Mouse (Mus musculus) CH12.LX (cell line): Measurements from ENCODE around the gene Mag. TPM values are rescaled to one million over a fixed set of nuclear protein-coding genes. Genes with fewer than 3 reads are reported as not detected.
"Not testable (repeated sequence)": the region's sequence is repeated elsewhere in the genome, so short reads cannot be mapped to it uniquely, and the experiment has no call there.

Experiments used
- DNase-seq: peaks from one replicate; pipeline ENCODE4 v3.0.0-alpha.2; 2013; ENCODE audit errors: extremely low read depth
- H3K27ac ChIP-seq: 2 replicates; pipeline ENCODE4 v1.5.1; 2012; ENCODE audit warnings: low read depth, mild to moderate bottlenecking, control low read depth, moderate library complexity; ENCODE audit not compliant: insufficient read depth
- H3K27me3 ChIP-seq: replicated peaks from 2 replicates; pipeline ENCODE3; 2012; ENCODE audit warnings: inconsistent platforms
- H3K36me3 ChIP-seq, 2 experiments: replicated peaks in 1 of 2; 2 replicates each; pipeline versions ENCODE3 to v1.6.1; 2012; ENCODE audit warnings: inconsistent platforms in 1 of 2, low read length in 1 of 2, mild to moderate bottlenecking in 1 of 2, mixed read lengths in 1 of 2, moderate library complexity in 1 of 2; ENCODE audit not compliant: control insufficient read depth in 1 of 2, insufficient read depth in 1 of 2
- H3K4me1 ChIP-seq, 2 experiments: 2 replicates each; pipeline ENCODE4 v1.6.1; 2012; ENCODE audit warnings: inconsistent platforms in 1 of 2, moderate library complexity in 1 of 2; ENCODE audit not compliant: insufficient read depth in 2 of 2, control insufficient read depth in 1 of 2
- H3K4me2 ChIP-seq: 2 replicates; pipeline ENCODE4 v1.6.1; 2012; ENCODE audit warnings: low read depth, mild to moderate bottlenecking, control low read depth; ENCODE audit not compliant: poor library complexity, insufficient read depth, severe bottlenecking
- H3K4me3 ChIP-seq, 3 experiments: fragments of 150-350 bp in 1 of 3; sonication (generic) in 1 of 3; replicated peaks in 1 of 3; 2 replicates each; pipeline versions ENCODE3 to v1.5.1; 2011 to 2012; ENCODE audit warnings: low read depth in 2 of 3, low read length in 2 of 3, mild to moderate bottlenecking in 2 of 3, moderate library complexity in 2 of 3, control low read depth in 1 of 3, improper control_type of control experiment in 1 of 3, inconsistent platforms in 1 of 3, mixed read lengths in 1 of 3; ENCODE audit not compliant: poor library complexity in 1 of 3
- H3K79me2 ChIP-seq: replicated peaks from 2 replicates; pipeline ENCODE4 v1.6.1; 2012; ENCODE audit warnings: mild to moderate bottlenecking, moderate library complexity; ENCODE audit not compliant: control insufficient read depth, poor library complexity, insufficient read depth, severe bottlenecking; ENCODE audit errors: extremely low read depth
- H3K9ac ChIP-seq: 2 replicates; pipeline ENCODE4 v1.6.1; 2012; ENCODE audit warnings: low read depth, mild to moderate bottlenecking, control low read depth, moderate library complexity; ENCODE audit not compliant: insufficient read depth
- H3K9me3 ChIP-seq: replicated peaks from 2 replicates; pipeline ENCODE3; 2012; ENCODE audit warnings: low read length, inconsistent platforms, mixed read lengths
- BHLHE40 ChIP-seq: IDR thresholded peaks from 2 replicates; pipeline ENCODE4 v1.6.1; 2011; ENCODE audit warnings: mild to moderate bottlenecking, low read depth, low read length, improper control_type of control experiment
- CHD1 ChIP-seq: IDR thresholded peaks from 2 replicates; pipeline ENCODE4 v1.6.1; 2012; ENCODE audit warnings: low read depth, low read length, improper control_type of control experiment, inconsistent platforms
- CHD2 ChIP-seq: IDR thresholded peaks from 2 replicates; pipeline ENCODE4 v1.6.1; 2011; ENCODE audit warnings: low read length, improper control_type of control experiment
- CTCF ChIP-seq, 2 experiments: IDR thresholded peaks in 1 of 2; conservative IDR thresholded peaks in 1 of 2; 2 replicates each; pipeline ENCODE4 v1.5.1; 2011 to 2012; ENCODE audit warnings: low read depth in 2 of 2, low read length in 2 of 2, improper control_type of control experiment in 1 of 2, inconsistent platforms in 1 of 2, mild to moderate bottlenecking in 1 of 2, moderate library complexity in 1 of 2
- E2F4 ChIP-seq: IDR thresholded peaks from 2 replicates; pipeline ENCODE4 v1.6.1; 2011; ENCODE audit warnings: low read depth, low read length, improper control_type of control experiment; ENCODE audit not compliant: insufficient replicate concordance
- HCFC1 ChIP-seq: IDR thresholded peaks from 2 replicates; pipeline ENCODE4 v1.6.1; 2012; ENCODE audit warnings: low read depth, mild to moderate bottlenecking, inconsistent platforms, low read length, improper control_type of control experiment
- JUND ChIP-seq: conservative IDR thresholded peaks from 2 replicates; pipeline ENCODE4 v1.6.1; 2011; ENCODE audit warnings: low read depth, low read length, improper control_type of control experiment
- KAT2A ChIP-seq: IDR thresholded peaks from 2 replicates; pipeline ENCODE4 v1.6.1; 2012; ENCODE audit warnings: low read length, improper control_type of control experiment, inconsistent platforms; ENCODE audit not compliant: insufficient replicate concordance
- MAX ChIP-seq: IDR thresholded peaks from 2 replicates; pipeline ENCODE4 v1.6.1; 2011; ENCODE audit warnings: low read length, improper control_type of control experiment
- MAZ ChIP-seq: IDR thresholded peaks from 2 replicates; pipeline ENCODE4 v1.6.1; 2012; ENCODE audit warnings: low read depth, mild to moderate bottlenecking, inconsistent platforms, low read length, improper control_type of control experiment, moderate library complexity
- NELFE ChIP-seq: IDR thresholded peaks from 2 replicates; pipeline ENCODE4 v1.6.1; 2011; ENCODE audit warnings: low read depth, low read length, improper control_type of control experiment
- NRF1 ChIP-seq: IDR thresholded peaks from 2 replicates; pipeline ENCODE4 v1.6.1; 2014; ENCODE audit warnings: low read depth, mild to moderate bottlenecking, inconsistent platforms, low read length, improper control_type of control experiment, moderate library complexity
- PAX5 ChIP-seq: IDR thresholded peaks from 2 replicates; pipeline ENCODE4 v1.6.1; 2012; ENCODE audit warnings: low read length, inconsistent platforms, mixed read lengths
- POLR2A ChIP-seq: IDR thresholded peaks from 2 replicates; pipeline ENCODE4 v1.6.1; 2011; ENCODE audit warnings: low read depth, mild to moderate bottlenecking, improper control_type of control experiment, low read length
- POLR2AphosphoS2 ChIP-seq: IDR thresholded peaks from 2 replicates; pipeline ENCODE4 v1.6.1; 2011; ENCODE audit warnings: low read depth, low read length, improper control_type of control experiment
- SIN3A ChIP-seq: IDR thresholded peaks from 2 replicates; pipeline ENCODE4 v1.6.1; 2012; ENCODE audit warnings: low read length, improper control_type of control experiment, inconsistent platforms
- TBP ChIP-seq: conservative IDR thresholded peaks from 2 replicates; pipeline ENCODE4 v1.6.1; 2011; ENCODE audit warnings: low read depth, low read length, improper control_type of control experiment
- TCF12 ChIP-seq: IDR thresholded peaks from 2 replicates; pipeline ENCODE4 v1.6.1; 2014; ENCODE audit warnings: low read depth, mild to moderate bottlenecking, inconsistent platforms, low read length, improper control_type of control experiment
- UBTF ChIP-seq: IDR thresholded peaks from 2 replicates; pipeline ENCODE4 v1.6.1; 2012; ENCODE audit warnings: low read depth, mild to moderate bottlenecking, inconsistent platforms, low read length, improper control_type of control experiment, moderate library complexity
- USF1 ChIP-seq: IDR thresholded peaks from 2 replicates; pipeline ENCODE4 v1.6.1; 2014; ENCODE audit warnings: low read depth, mild to moderate bottlenecking, inconsistent platforms, low read length, improper control_type of control experiment
- USF2 ChIP-seq: conservative IDR thresholded peaks from 2 replicates; pipeline ENCODE4 v1.6.1; 2011; ENCODE audit warnings: low read depth, low read length, improper control_type of control experiment
- ZMIZ1 ChIP-seq: IDR thresholded peaks from 2 replicates; pipeline ENCODE4 v1.6.1; 2012; ENCODE audit warnings: low read depth, mild to moderate bottlenecking, inconsistent platforms, low read length, improper control_type of control experiment
- dilution Hi-C: fragments of 300-500 bp; cut with MboI; formaldehyde crosslinking; loops from 2 replicates; pipeline ENCODE4 v1.14.3; 2020; ENCODE audit warnings: low sequenced_read_pairs; ENCODE audit not compliant: extremely low pct_unique_long_range_greater_than_20kb, extremely low pct_ligation_motif_present
- in situ Hi-C: fragments of 300-500 bp; cut with MboI; formaldehyde crosslinking; loops from 3 replicates; pipeline ENCODE4 v1.14.3; 2019; ENCODE audit warnings: low sequenced_read_pairs, low pct_ligation_motif_present, low pct_unique_long_range_greater_than_20kb, mixed read lengths
- polyA plus RNA-seq: library from polyadenylated mRNA; unstranded; fragments of >175 nt; gene quantifications from 2 replicates; pipeline ENCODE4 v1.2.1, GENCODE M21; 2012; ENCODE audit warnings: low read depth; ENCODE audit not compliant: insufficient read length
- total RNA-seq, 2 experiments: library from RNA; depleted of rRNA; stranded (reverse); fragments of 300-350 nt in 1 of 2; fragments of >200 nt in 1 of 2; gene quantifications; 2 replicates each; pipeline ENCODE4 v1.2.3; 2012 to 2014

Mag gene
- total and polyA plus RNA-seq, 3 experiments = 0.04 TPM; not detected in 2

- Histone ChIP-seq H3K4me3 (no peak overlapping the region), H3K4me1 (peaks cover 20 to 46% of the 10 kb centered on the region in 2 experiments), H3K4me2 (no peak overlapping the region), H3K79me2 (no peaks in the 10 kb centered on the region; the same call in 1 of the 2 replicates), H3K9ac (no peak overlapping the region), H3K27ac (peak overlapping the region; percentile 7; the same call in 1 of the 2 replicates), H3K27me3 (no peaks in the 10 kb centered on the region), H3K36me3 (peaks cover 48 to 70% of the 10 kb centered on the region in 2 experiments), H3K9me3 (no peaks in the 10 kb centered on the region)
- dilution Hi-C loops (no loop called here), in situ Hi-C loops (no loop called here)
- 0 out of 2 replicates have a peak, but pooled peaks have one; percentile 17 for TF ChIP-seq TBP
- TF ChIP-seq SIN3A = no peak
- no peak for TF ChIP-seq NELFE
- 0 out of 2 replicates have a peak, but pooled peaks have one; percentile 39 for TF ChIP-seq UBTF
- DNase-seq = peak; percentile 39
Observed at GRCm38 (mm10) chr7:30953459-30953858, 38.8 kb upstream of the Mag start.

GRCm38 (mm10) chr7:30952441-30953265 lies 38.0 kb upstream of the Mag start:
- Histone ChIP-seq H3K4me1 (peaks cover 15 to 38% of the 10 kb centered on the region in 2 experiments), H3K79me2 (no peaks in the 10 kb centered on the region; the same call in 1 of the 2 replicates), H3K4me3 (no peak overlapping the region), H3K9me3 (no peaks in the 10 kb centered on the region), H3K9ac (no peak overlapping the region), H3K36me3 (peaks cover 52 to 67% of the 10 kb centered on the region in 2 experiments), H3K27ac (no peak overlapping the region), H3K4me2 (no peak overlapping the region), H3K27me3 (no peaks in the 10 kb centered on the region)
- DNase-seq = no peak
- in situ Hi-C loops (no loop called here), dilution Hi-C loops (no loop called here)
- TF ChIP-seq MAX (no peak), CHD1 (no peak), USF2 (no peak), CTCF (conservative IDR thresholded peaks at IDR 0.05 in 1 of 2, IDR thresholded peaks at IDR 0.05 in 1 of 2; ENCODE audit: low read depth in 2 of 2, low read length in 2 of 2) (no peak), NRF1 (no peak), MAZ (no peak), POLR2A (no peak), USF1 (no peak), CHD2 (no peak), UBTF (no peak), JUND (no peak), HCFC1 (no peak), NELFE (no peak), E2F4 (no peak), TCF12 (no peak), KAT2A (no peak), ZMIZ1 (no peak), PAX5 (no peak), BHLHE40 (no peak), POLR2AphosphoS2 (no peak)

- DNase-seq, H3K27me3 ChIP-seq, H3K4me2 ChIP-seq, H3K79me2 ChIP-seq, H3K9ac ChIP-seq, H3K4me3 ChIP-seq, H3K27ac ChIP-seq, dilution Hi-C loops, H3K9me3 ChIP-seq, in situ Hi-C loops: not testable (repeated sequence)
- Histone ChIP-seq H3K36me3 (peaks cover 64 to 77% of the 10 kb centered on the region in 2 experiments), H3K4me1 (peaks cover 10 to 32% of the 10 kb centered on the region in 2 experiments)
Observed at GRCm38 (mm10) chr7:30949902-30950301, 35.2 kb upstream of the Mag start.
